27 mouse cellular contexts compared by ENCODE assay signal in the genomic region with DNA sequence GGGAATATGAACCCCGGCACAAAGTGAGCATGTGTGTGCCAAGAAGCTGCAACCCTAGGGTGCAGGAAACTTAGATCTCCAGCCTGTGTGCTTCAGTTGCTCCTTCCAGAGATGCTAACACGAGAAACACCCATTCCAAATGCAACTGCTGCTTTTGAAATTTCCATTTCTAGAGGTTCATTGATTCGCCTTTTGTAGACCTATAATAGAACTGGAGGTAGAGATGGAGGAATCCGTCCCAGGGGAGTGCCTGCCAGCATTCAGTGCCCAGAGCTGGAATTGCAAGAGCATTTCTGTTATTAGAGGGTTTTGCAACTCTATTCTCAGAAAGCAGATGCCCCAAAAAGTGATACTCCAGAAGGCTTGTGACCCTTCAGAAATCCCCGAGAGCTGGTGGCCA.
"Had no signal": no experiment of that assay in that cellular context is flagged by ENCODE, and none has a peak within 500 bp of the region (broad histone marks: within the 10 kb centered on the region; RNA-seq: fewer than 3 reads in every experiment).

No protein-coding gene starts in this region.

- H3K4me1 ChIP-seq: embryonic facial prominence, embryonic 12.5 days; embryonic facial prominence, embryonic 15.5 days had no signal

- H3K9me3 ChIP-seq: embryonic facial prominence, embryonic 10.5 days; embryonic facial prominence, embryonic 12.5 days; embryonic facial prominence, embryonic 13.5 days; embryonic facial prominence, embryonic 15.5 days; forebrain, embryonic 10.5 days; forebrain, embryonic 12.5 days; forebrain, embryonic 13.5 days; forebrain, embryonic 15.5 days had no signal

- H3K27me3 ChIP-seq: embryonic facial prominence, embryonic 12.5 days; embryonic facial prominence, embryonic 13.5 days; embryonic facial prominence, embryonic 15.5 days; forebrain, embryonic 12.5 days; forebrain, embryonic 13.5 days; forebrain, embryonic 15.5 days had no signal

- H3K27ac ChIP-seq: embryonic facial prominence, embryonic 10.5 days; embryonic facial prominence, embryonic 12.5 days; embryonic facial prominence, embryonic 13.5 days; embryonic facial prominence, embryonic 15.5 days; forebrain, embryonic 10.5 days; forebrain, embryonic 12.5 days; forebrain, embryonic 13.5 days; forebrain, embryonic 15.5 days; gastrocnemius, adult 2 months; heart, adult 2 months had no signal

- H3K4me2 ChIP-seq: embryonic facial prominence, embryonic 12.5 days; embryonic facial prominence, embryonic 13.5 days; embryonic facial prominence, embryonic 15.5 days; forebrain, embryonic 12.5 days; forebrain, embryonic 13.5 days; forebrain, embryonic 15.5 days had no signal

- H3K4me3 ChIP-seq: embryonic facial prominence, embryonic 10.5 days; embryonic facial prominence, embryonic 12.5 days; embryonic facial prominence, embryonic 13.5 days; embryonic facial prominence, embryonic 15.5 days; erythroblast, embryonic 14.5 days; forebrain, embryonic 10.5 days; forebrain, embryonic 12.5 days; forebrain, embryonic 13.5 days; forebrain, embryonic 15.5 days; gastrocnemius, adult 2 months; heart, adult 2 months had no signal

- H3K9ac ChIP-seq: embryonic facial prominence, embryonic 12.5 days; embryonic facial prominence, embryonic 13.5 days; embryonic facial prominence, embryonic 15.5 days; forebrain, embryonic 12.5 days; forebrain, embryonic 13.5 days; forebrain, embryonic 15.5 days; forebrain, postnatal 0 days had no signal

- H3K36me3 ChIP-seq: embryonic facial prominence, embryonic 10.5 days; embryonic facial prominence, embryonic 12.5 days; embryonic facial prominence, embryonic 13.5 days; embryonic facial prominence, embryonic 15.5 days; forebrain, embryonic 10.5 days; forebrain, embryonic 12.5 days; forebrain, embryonic 15.5 days had no signal

- ATAC-seq: forebrain, embryonic 13.5 days; forebrain, embryonic 14.5 days; forebrain, embryonic 15.5 days; forebrain, embryonic 16.5 days; forebrain, postnatal 0 days had no signal

- DNase-seq: cerebellum, adult 8-10 months; cerebellum, adult 9-10 months; cerebellum, adult 9-11 months; cerebellum, postnatal 10 days; cerebellum, postnatal 14 days; cerebellum, postnatal 25 days; cerebellum, postnatal 36 days; embryo, embryonic 11 days; forebrain, postnatal 0 days; gastrocnemius, adult 2 months; gastrocnemius, postnatal 10 days; gastrocnemius, postnatal 14 days; gastrocnemius, postnatal 25 days; gastrocnemius, postnatal 36 days; heart, adult 18-20 months; heart, adult 2 months had no signal
